Mouse (Mus musculus): ENCODE results near the gene Hspb1.

DNA sequence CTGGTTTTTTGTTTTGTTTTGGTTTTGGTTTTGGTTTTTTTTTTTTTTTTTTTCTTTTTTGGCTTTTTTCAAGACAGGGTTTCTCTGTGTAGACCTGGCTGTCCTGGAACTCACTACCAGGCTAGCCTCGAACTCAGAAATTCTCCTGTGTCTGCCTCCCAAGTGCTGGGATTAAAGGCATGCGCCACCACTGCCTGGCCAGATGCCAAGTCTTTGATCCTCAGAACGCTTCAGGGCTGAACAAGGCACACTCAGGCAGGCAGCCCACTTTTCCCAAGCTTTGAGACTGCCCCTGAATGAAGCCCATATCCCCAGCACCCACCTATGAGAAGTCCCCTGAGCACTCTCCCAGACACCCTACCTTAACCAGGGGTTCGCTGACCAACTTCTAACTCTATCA lies 12.1 kb downstream of the Hspb1 start:
- TF ChIP-seq CTCF (conservative IDR thresholded peaks at IDR 0.05; ENCODE audit: low read length) (no peak), POU5F1 (IDR thresholded peaks at IDR 0.05; ENCODE audit: borderline replicate concordance, low read length) (no peak), NANOG (IDR thresholded peaks at IDR 0.05; ENCODE audit: borderline replicate concordance, low read length) (no peak)
